Mouse (Mus musculus) monocyte, adult 2 months (primary cell): ENCODE data around the gene Dll4.
A peak's percentile ranks its signal among the peaks of the same experiment; 100 is the strongest.

Experiments used
- DNase-seq, 2 experiments: peaks; one replicate each; pipeline ENCODE4 v3.0.0; 2022; ENCODE audit warnings: low spot score in 2 of 2, low read depth in 1 of 2

Gene Dll4

GRCm38 (mm10) chr2:119325568-119326143, at the start of gene Dll4:
Gene Dll4 (plus strand): TSS chr2:119325784.
- no peak for DNase-seq

- no peak for DNase-seq
Observed at GRCm38 (mm10) chr2:119276926-119277325, 48.7 kb upstream of the Dll4 start.

- no peak for DNase-seq
Observed at GRCm38 (mm10) chr2:119277810-119278209, 47.8 kb upstream of the Dll4 start.

- DNase-seq, result no peak
Observed at GRCm38 (mm10) chr2:119281899-119282565, 43.6 kb upstream of the Dll4 start.

- no peak for DNase-seq
Observed at GRCm38 (mm10) chr2:119287372-119287771, 38.2 kb upstream of the Dll4 start.

GRCm38 (mm10) chr2:119288270-119288882, 37.2 kb upstream of the Dll4 start, which contains the start of gene Vps18:
Gene Vps18 (plus strand): TSS chr2:119288740.
- DNase-seq, result peak; percentile 97 to 99

GRCm38 (mm10) chr2:119289014-119289416, 36.6 kb upstream of the Dll4 start:
- DNase-seq, result peak; percentile 48 to 62

- no peak for DNase-seq
Observed at GRCm38 (mm10) chr2:119292281-119292680, 33.3 kb upstream of the Dll4 start.

GRCm38 (mm10) chr2:119292852-119293251, 32.7 kb upstream of the Dll4 start:
- DNase-seq, result no peak

- DNase-seq, result no peak
Observed at GRCm38 (mm10) chr2:119293311-119293710, 32.3 kb upstream of the Dll4 start.

GRCm38 (mm10) chr2:119293776-119294390, 31.7 kb upstream of the Dll4 start:
- no peak for DNase-seq

- DNase-seq, result no peak
Observed at GRCm38 (mm10) chr2:119294411-119294810, 31.2 kb upstream of the Dll4 start.

GRCm38 (mm10) chr2:119296756-119297155, 28.8 kb upstream of the Dll4 start:
- no peak for DNase-seq

- DNase-seq, result no peak
Observed at GRCm38 (mm10) chr2:119297506-119297905, 28.1 kb upstream of the Dll4 start.

- no peak for DNase-seq
Observed at GRCm38 (mm10) chr2:119298330-119298729, 27.3 kb upstream of the Dll4 start.

GRCm38 (mm10) chr2:119298839-119299238, 26.7 kb upstream of the Dll4 start:
- DNase-seq, result no peak

GRCm38 (mm10) chr2:119299981-119300818, 25.4 kb upstream of the Dll4 start:
- DNase-seq, result peak; percentile 40 to 58

- DNase-seq, result no peak
Observed at GRCm38 (mm10) chr2:119300819-119301493, 24.6 kb upstream of the Dll4 start.

GRCm38 (mm10) chr2:119302876-119303275, 22.7 kb upstream of the Dll4 start:
- DNase-seq, result no peak

- DNase-seq, result no peak
Observed at GRCm38 (mm10) chr2:119304391-119304790, 21.2 kb upstream of the Dll4 start.
